Mouse (Mus musculus) limb, embryonic 14.5 days (tissue): Measurements from ENCODE around the gene Stk24. TPM values are rescaled to one million over a fixed set of nuclear protein-coding genes. Genes with fewer than 3 reads are reported as not detected.

ENCODE experiments used
- ATAC-seq: fragments of 200-750 bp; cut with Nextera tagmentation; 2 replicates; pipeline ENCODE4 v1.8.0; 2017; ENCODE audit warnings: low read depth, moderate number of reproducible peaks, moderate TSS enrichment; ENCODE audit not compliant: low FRiP score
- DNase-seq: peaks from one replicate; pipeline ENCODE4 v3.0.0-alpha.2; 2015; ENCODE audit warnings: low spot score
- H3K27ac ChIP-seq: fragments of 300-500 bp; sonication (generic); replicated peaks from 2 replicates; pipeline ENCODE4 v1.5.1; 2014; ENCODE audit warnings: low read depth, mild to moderate bottlenecking, low read length, moderate library complexity, mixed read lengths
- H3K27me3 ChIP-seq: fragments of 300-500 bp; sonication (generic); 2 replicates; pipeline ENCODE4 v1.6.1; 2014; ENCODE audit warnings: low read length, mixed read lengths; ENCODE audit not compliant: control insufficient read depth, insufficient read depth
- H3K36me3 ChIP-seq: fragments of 300-500 bp; sonication (generic); 2 replicates; pipeline ENCODE4 v1.6.1; 2014; ENCODE audit warnings: mild to moderate bottlenecking, low read length, moderate library complexity, mixed read lengths; ENCODE audit not compliant: control insufficient read depth, insufficient read depth
- H3K4me1 ChIP-seq: fragments of 300-500 bp; sonication (generic); 2 replicates; pipeline ENCODE4 v1.6.1; 2014; ENCODE audit warnings: antibody characterized with exemption, low read length, mixed read lengths; ENCODE audit not compliant: control insufficient read depth, insufficient read depth
- H3K4me2 ChIP-seq: fragments of 300-500 bp; sonication (generic); replicated peaks from 2 replicates; pipeline ENCODE4 v1.6.1; 2014; ENCODE audit warnings: low read depth, mild to moderate bottlenecking, low read length, moderate library complexity; ENCODE audit not compliant: severe bottlenecking
- H3K4me3 ChIP-seq: fragments of 300-500 bp; sonication (generic); replicated peaks from 2 replicates; pipeline ENCODE4 v1.5.1; 2014; ENCODE audit warnings: low read length
- H3K9ac ChIP-seq: fragments of 300-500 bp; sonication (generic); 2 replicates; pipeline ENCODE4 v1.6.1; 2014; ENCODE audit warnings: mild to moderate bottlenecking, low read depth, low read length, moderate library complexity; ENCODE audit not compliant: severe bottlenecking
- H3K9me3 ChIP-seq: fragments of 300-500 bp; sonication (generic); 2 replicates; pipeline ENCODE4 v1.6.1; 2016; ENCODE audit warnings: low read length; ENCODE audit not compliant: control insufficient read depth
- POLR2A ChIP-seq: fragments of 200-500 bp; IDR thresholded peaks from 2 replicates; pipeline ENCODE4 v1.8.0; 2012; ENCODE audit warnings: inconsistent platforms, mild to moderate bottlenecking, moderate library complexity, borderline replicate concordance; ENCODE audit not compliant: insufficient read depth, insufficient read length; ENCODE audit errors: extremely low read depth
- WGBS: fragments of 180-500 bp; shearing (Covaris S2); extraction: QIAGEN DNeasy Blood & Tissue Kit; methylation state at CpG from one replicate; pipeline ENCODE4 v1.1.7; 2014; 5-methylcytosine and 5-hydroxymethylcytosine counted together
- polyA plus RNA-seq, 2 experiments: library from polyadenylated mRNA; depleted of rRNA in 1 of 2; stranded (reverse) in 1 of 2; unstranded in 1 of 2; fragments of >200 nt; fragmentation: Nextera tagmentation in 1 of 2; extraction: Ambion mirVana in 1 of 2; gene quantifications; 2 replicates each; pipeline versions ENCODE4 v1.2.1 to v1.2.3; 2012 to 2014

Gene Stk24
- polyA plus RNA-seq, 2 experiments = 37.6 to 46.7 TPM

DNA sequence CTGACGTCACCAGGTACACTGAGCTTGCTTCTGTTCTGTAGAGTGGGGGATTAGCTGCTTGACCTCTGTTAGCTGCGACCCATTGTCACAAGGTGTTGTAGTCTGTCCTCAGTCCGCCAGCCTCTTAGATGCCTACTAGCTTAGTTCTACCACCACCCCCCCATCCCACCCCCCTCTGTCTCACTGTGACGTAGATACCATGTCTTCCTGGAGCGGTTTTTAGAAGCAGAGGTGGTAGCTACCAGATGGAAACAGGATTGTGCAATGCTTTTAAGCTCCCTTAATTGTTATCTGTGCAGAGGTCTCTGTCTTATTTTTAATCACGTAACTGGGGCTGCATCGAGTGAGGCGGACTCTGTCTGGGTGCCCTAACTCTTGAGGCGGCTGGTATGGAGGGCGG lies 124.9 kb downstream of the Stk24 start:
- 86% methylated on average over 10 of the region's 10 CpGs for WGBS
- Histone ChIP-seq H3K9me3 (no peaks in the 10 kb centered on the region), H3K4me3 (no peak overlapping the region), H3K4me2 (no peak overlapping the region), H3K27me3 (no peaks in the 10 kb centered on the region), H3K4me1 (no peaks in the 10 kb centered on the region), H3K36me3 (peaks cover 64% of the 10 kb centered on the region), H3K27ac (no peak overlapping the region), H3K9ac (no peak overlapping the region)
- TF ChIP-seq POLR2A = no peak
- no peak for ATAC-seq
- no peak for DNase-seq

DNA sequence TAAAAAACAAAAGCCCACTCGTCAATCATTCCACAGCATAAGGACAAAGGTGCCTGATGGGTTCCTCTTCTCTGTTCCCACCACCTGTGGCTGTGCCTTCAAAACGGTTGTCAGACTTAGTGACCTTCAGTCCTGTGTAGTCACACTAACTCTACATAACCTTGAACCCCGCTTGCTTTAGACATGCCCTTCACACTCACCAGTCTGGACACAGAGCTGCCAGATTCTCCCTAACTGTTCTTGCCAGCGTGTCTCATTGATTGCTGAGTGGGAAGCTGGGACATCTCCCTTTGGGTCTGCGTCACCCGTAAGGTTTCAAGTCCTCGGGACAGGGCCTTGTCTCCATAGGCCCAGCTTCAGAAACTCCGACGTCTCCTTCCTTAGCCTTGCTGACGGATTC lies 127.3 kb downstream of the Stk24 start:
- no peak for DNase-seq
- 91% methylated on average over 10 of the region's 10 CpGs for WGBS
- Histone ChIP-seq H3K27me3 (no peaks in the 10 kb centered on the region), H3K9me3 (no peaks in the 10 kb centered on the region), H3K4me2 (no peak overlapping the region), H3K9ac (no peak overlapping the region), H3K27ac (no peak overlapping the region), H3K36me3 (peaks cover 56% of the 10 kb centered on the region), H3K4me1 (peaks cover 17% of the 10 kb centered on the region), H3K4me3 (no peak overlapping the region)
- TF ChIP-seq POLR2A = no peak
- no peak for ATAC-seq

DNA sequence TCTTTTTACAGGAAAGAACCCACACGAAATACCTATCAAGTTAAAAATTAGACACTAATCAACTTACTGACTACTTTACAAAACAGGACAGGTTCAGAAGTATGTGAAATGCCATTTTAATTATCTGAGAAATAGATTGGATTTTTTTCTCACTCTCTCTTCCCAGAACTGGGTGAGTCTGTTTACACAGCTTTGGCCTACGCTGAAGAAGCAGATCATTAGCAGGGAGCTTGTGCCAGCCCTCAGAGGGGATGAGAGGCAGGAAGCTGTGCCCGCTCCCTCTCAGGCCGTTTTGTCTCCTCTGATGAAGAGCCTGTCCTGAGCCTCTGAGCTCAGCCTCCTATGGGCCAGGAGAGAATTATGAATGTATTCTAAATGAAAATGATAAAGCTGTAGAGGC lies 128.1 kb downstream of the Stk24 start:
- Histone ChIP-seq H3K9ac (no peak overlapping the region), H3K9me3 (no peaks in the 10 kb centered on the region), H3K4me1 (peaks cover 23% of the 10 kb centered on the region), H3K36me3 (peaks cover 47% of the 10 kb centered on the region), H3K4me2 (no peak overlapping the region), H3K27me3 (no peaks in the 10 kb centered on the region), H3K27ac (no peak overlapping the region), H3K4me3 (no peak overlapping the region)
- ATAC-seq = no peak
- no peak for TF ChIP-seq POLR2A
- WGBS = 75% methylated on average over 4 of the region's 4 CpGs
- no peak for DNase-seq

DNA sequence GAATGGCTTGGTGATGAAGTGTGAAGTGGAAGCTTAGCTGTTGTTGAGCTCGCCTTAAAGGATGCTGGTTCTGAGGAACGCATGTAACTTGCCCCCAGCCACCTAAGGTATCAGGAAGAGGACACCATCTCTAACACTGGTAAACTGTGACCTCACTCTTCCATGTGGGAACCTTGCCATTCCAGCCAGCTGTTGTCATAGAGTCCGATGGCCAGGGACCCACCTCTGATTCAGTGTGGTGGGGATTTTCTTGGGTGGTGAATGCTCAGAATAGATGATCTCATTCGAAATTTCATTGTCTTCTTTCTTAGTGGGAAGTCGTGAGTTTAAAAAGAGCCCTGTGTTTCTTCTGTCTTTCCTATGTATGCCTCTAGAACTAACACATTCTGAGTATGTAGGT lies 128.7 kb downstream of the Stk24 start:
- H3K9ac ChIP-seq = no peak overlapping the region
- H3K9me3 ChIP-seq = no peaks in the 10 kb centered on the region
- no peak overlapping the region for H3K27ac ChIP-seq
- 87% methylated on average over 5 of the region's 5 CpGs for WGBS
- peaks cover 43% of the 10 kb centered on the region for H3K36me3 ChIP-seq
- no peak overlapping the region for H3K4me2 ChIP-seq
- TF ChIP-seq POLR2A = no peak
- DNase-seq (no peak), ATAC-seq (no peak)
- H3K27me3 ChIP-seq = no peaks in the 10 kb centered on the region
- peaks cover 29% of the 10 kb centered on the region for H3K4me1 ChIP-seq
- no peak overlapping the region for H3K4me3 ChIP-seq

GRCm38 (mm10) chr14:121248346-121248745 lies 131.5 kb downstream of the Stk24 start:
- 37% methylated on average over 5 of the region's 5 CpGs for WGBS
- DNase-seq = peak; percentile 35
- Histone ChIP-seq H3K9ac (no peak overlapping the region), H3K4me3 (no peak overlapping the region), H3K27me3 (no peaks in the 10 kb centered on the region), H3K36me3 (peaks cover 48% of the 10 kb centered on the region), H3K27ac (peak overlapping the region; percentile 81), H3K4me1 (peaks cover 41% of the 10 kb centered on the region), H3K4me2 (no peak overlapping the region), H3K9me3 (no peaks in the 10 kb centered on the region)
- no peak for ATAC-seq
- no peak for TF ChIP-seq POLR2A

DNA sequence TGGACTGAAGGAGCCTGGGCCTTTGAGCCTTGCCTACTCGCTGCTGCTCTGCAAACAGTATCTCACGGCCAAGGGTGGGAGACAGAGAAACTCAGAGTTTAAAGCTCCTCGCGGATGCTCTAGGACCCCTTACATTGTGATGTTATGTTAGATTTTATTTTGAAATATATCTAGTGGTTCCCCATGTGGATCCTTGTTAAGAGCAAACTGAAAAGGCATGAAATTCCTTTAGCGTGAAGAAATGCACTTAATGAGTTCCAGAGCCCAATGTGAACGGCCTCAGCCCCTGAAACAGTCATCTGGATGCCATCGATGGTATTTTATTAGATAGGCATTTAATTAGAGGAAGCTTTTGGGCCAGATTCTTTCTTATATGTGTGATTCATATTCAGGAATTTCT lies 132.5 kb downstream of the Stk24 start:
- Histone ChIP-seq H3K9me3 (no peaks in the 10 kb centered on the region), H3K27ac (peak overlapping the region; percentile 81), H3K4me2 (no peak overlapping the region), H3K36me3 (peaks cover 55% of the 10 kb centered on the region), H3K4me1 (peaks cover 41% of the 10 kb centered on the region), H3K9ac (no peak overlapping the region), H3K27me3 (no peaks in the 10 kb centered on the region), H3K4me3 (no peak overlapping the region)
- 15% methylated on average over 7 of the region's 7 CpGs for WGBS
- no peak for TF ChIP-seq POLR2A
- DNase-seq (peak; percentile 91), ATAC-seq (peak; percentile 81)
